Mouse (Mus musculus): ENCODE results near the gene Cldn7. TPM values are rescaled to one million over a fixed set of nuclear protein-coding genes. Genes with fewer than 3 reads are reported as not detected.
A peak's percentile ranks its signal among the peaks of the same experiment; 100 is the strongest.
"Not testable (repeated sequence)": the region's sequence is repeated elsewhere in the genome, so short reads cannot be mapped to it uniquely, and the experiment has no call there.

Gene Cldn7
- polyA plus RNA-seq, 1 experiment from 2014 or later, result 30.3 TPM

- no peaks in the 10 kb centered on the region for H3K27me3 ChIP-seq
- 85% methylated on average over 18 of the region's 18 CpGs for WGBS
- peaks cover 44% of the 10 kb centered on the region for H3K36me3 ChIP-seq
- no peak for ATAC-seq (ENCODE audit: insufficient number of reproducible peaks, insufficient read depth, low FRiP score, low TSS enrichment, low read depth)
- peak overlapping the region; percentile 71 for H3K4me2 ChIP-seq
- H3K9ac ChIP-seq, result peak overlapping the region; percentile 70
- peak overlapping the region; percentile 92; the same call in 1 of the 2 replicates for H3K27ac ChIP-seq
- peaks cover 29% of the 10 kb centered on the region for H3K4me1 ChIP-seq
- H3K9me3 ChIP-seq, result no peaks in the 10 kb centered on the region
- H3K4me3 ChIP-seq, result peak overlapping the region; percentile 54
Measured at GRCm38 (mm10) chr11:69945997-69946891, 18.3 kb upstream of the Cldn7 start.

- peak; percentile 21; the same call in 1 of the 2 replicates for ATAC-seq (ENCODE audit: insufficient number of reproducible peaks, insufficient read depth, low FRiP score, low TSS enrichment, low read depth)
- H3K4me3 ChIP-seq, result peak overlapping the region; percentile 54
- WGBS, result under 1% methylated on average over 29 of the region's 29 CpGs
Measured at GRCm38 (mm10) chr11:69947337-69948065, 17.1 kb upstream of the Cldn7 start.

GRCm38 (mm10) chr11:69948066-69948762 lies 16.4 kb upstream of the Cldn7 start, which contains the start of gene Slc2a4:
Slc2a4 (minus strand) TSS chr11:69948188.
- peak within 1 kb of the TSS; percentile 71 for H3K4me2 ChIP-seq
- peaks cover 31% of the 10 kb centered on the region for H3K36me3 ChIP-seq
- H3K4me3 ChIP-seq, result peak within 1 kb of the TSS; percentile 54
- H3K9me3 ChIP-seq, result no peaks in the 10 kb centered on the region
- H3K9ac ChIP-seq, result peak within 1 kb of the TSS; percentile 70
- WGBS, result under 1% methylated on average over 34 of the region's 34 CpGs
- peak; percentile 90 for ATAC-seq (ENCODE audit: insufficient number of reproducible peaks, insufficient read depth, low FRiP score, low TSS enrichment, low read depth)
- H3K27ac ChIP-seq, result peak within 1 kb of the TSS; percentile 92
- no peaks in the 10 kb centered on the region for H3K27me3 ChIP-seq
- H3K4me1 ChIP-seq, result peaks cover 29% of the 10 kb centered on the region

More at GRCm38 (mm10) chr11:69947337-69948065, 17.1 kb upstream of the Cldn7 start:
- H3K4me2 ChIP-seq, result peak overlapping the region; percentile 71
- no peaks in the 10 kb centered on the region for H3K27me3 ChIP-seq
- H3K4me1 ChIP-seq, result peaks cover 29% of the 10 kb centered on the region
- peak overlapping the region; percentile 92 for H3K27ac ChIP-seq
- H3K9ac ChIP-seq, result peak overlapping the region; percentile 70
- H3K36me3 ChIP-seq, result peaks cover 38% of the 10 kb centered on the region
- no peaks in the 10 kb centered on the region for H3K9me3 ChIP-seq

DNA sequence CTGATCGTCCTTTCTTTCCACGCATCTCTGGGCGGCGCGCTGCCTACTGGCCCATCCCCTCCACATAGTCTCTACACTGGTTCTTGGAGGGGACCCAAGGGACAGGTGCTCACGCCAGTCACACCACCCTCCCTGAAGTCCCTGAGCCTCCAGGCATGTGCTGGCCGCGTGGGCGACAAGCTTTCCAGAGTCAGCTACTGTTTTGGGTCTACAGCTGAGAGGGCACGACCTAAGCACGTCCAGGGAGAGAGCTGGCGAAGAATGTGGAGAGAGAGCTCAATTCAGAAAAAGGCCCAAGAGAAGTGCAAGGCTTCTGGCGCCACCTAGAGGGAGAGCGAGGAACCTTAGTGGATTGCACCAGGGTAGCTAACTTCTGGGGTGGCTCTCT lies 15.8 kb upstream of the Cldn7 start:
- peak overlapping the region; percentile 54 for H3K4me3 ChIP-seq
- peak overlapping the region; percentile 71 for H3K4me2 ChIP-seq
- under 1% methylated on average over 14 of the region's 14 CpGs for WGBS
- no peaks in the 10 kb centered on the region for H3K9me3 ChIP-seq
- peak overlapping the region; percentile 70 for H3K9ac ChIP-seq
- H3K4me1 ChIP-seq, result peaks cover 29% of the 10 kb centered on the region
- peaks cover 25% of the 10 kb centered on the region for H3K36me3 ChIP-seq
- H3K27me3 ChIP-seq, result no peaks in the 10 kb centered on the region
- ATAC-seq (ENCODE audit: insufficient number of reproducible peaks, insufficient read depth, low FRiP score, low TSS enrichment, low read depth), result peak; percentile 34
- peak overlapping the region; percentile 92 for H3K27ac ChIP-seq

DNA sequence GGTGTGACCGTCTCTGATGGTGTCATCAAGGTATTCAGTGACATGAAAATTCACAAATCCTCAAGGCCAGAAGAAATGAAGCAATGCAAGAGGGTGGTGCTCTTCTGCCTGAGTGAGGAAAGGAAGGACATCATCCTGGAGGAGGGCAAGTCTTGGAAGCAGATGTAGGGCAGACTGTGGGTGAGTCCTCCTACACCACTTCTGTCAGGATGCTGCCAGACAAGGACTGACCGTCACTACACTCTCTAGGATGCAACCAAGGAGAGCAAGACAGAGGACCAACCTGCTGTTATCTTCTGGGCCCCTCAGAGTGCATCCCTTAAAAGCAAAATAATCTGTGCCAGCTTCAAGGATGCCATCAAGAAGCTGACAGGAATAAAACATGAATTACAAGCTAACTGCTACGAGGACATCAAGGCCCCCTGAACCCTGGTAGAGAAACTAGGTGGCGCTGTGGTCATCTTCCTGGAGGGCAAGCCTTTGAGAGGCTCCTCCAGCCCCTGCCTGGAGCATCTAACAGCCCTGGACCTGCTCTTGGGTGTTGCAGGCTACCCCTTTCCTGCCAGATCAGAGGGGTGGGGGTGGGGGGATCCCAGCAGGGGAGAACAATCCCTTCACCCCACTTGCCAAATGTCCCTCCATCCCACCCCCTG lies 13.6 kb upstream of the Cldn7 start:
- no peak overlapping the region for H3K4me3 ChIP-seq
- H3K9me3 ChIP-seq, result no peaks in the 10 kb centered on the region
- no peak overlapping the region for H3K9ac ChIP-seq
- peaks cover 21% of the 10 kb centered on the region for H3K4me1 ChIP-seq
- no peak overlapping the region for H3K27ac ChIP-seq
- no peaks in the 10 kb centered on the region for H3K27me3 ChIP-seq
- WGBS, result 41% methylated on average over 4 of the region's 4 CpGs
- H3K4me2 ChIP-seq, result no peak overlapping the region
- peaks cover 4% of the 10 kb centered on the region for H3K36me3 ChIP-seq
- no peak for ATAC-seq (ENCODE audit: insufficient number of reproducible peaks, insufficient read depth, low FRiP score, low TSS enrichment, low read depth)

- no peak for ATAC-seq (ENCODE audit: insufficient number of reproducible peaks, insufficient read depth, low FRiP score, low TSS enrichment, low read depth)
- Histone ChIP-seq H3K9me3 (no peaks in the 10 kb centered on the region), H3K9ac (no peak overlapping the region), H3K27me3 (no peaks in the 10 kb centered on the region), H3K4me2 (no peak overlapping the region), H3K4me1 (peaks cover 7% of the 10 kb centered on the region), H3K36me3 (no peaks in the 10 kb centered on the region), H3K27ac (no peak overlapping the region), H3K4me3 (no peak overlapping the region)
- 41% methylated on average over 1 of the region's 1 CpGs for WGBS
Measured at GRCm38 (mm10) chr11:69952274-69952673, 12.3 kb upstream of the Cldn7 start.

DNA sequence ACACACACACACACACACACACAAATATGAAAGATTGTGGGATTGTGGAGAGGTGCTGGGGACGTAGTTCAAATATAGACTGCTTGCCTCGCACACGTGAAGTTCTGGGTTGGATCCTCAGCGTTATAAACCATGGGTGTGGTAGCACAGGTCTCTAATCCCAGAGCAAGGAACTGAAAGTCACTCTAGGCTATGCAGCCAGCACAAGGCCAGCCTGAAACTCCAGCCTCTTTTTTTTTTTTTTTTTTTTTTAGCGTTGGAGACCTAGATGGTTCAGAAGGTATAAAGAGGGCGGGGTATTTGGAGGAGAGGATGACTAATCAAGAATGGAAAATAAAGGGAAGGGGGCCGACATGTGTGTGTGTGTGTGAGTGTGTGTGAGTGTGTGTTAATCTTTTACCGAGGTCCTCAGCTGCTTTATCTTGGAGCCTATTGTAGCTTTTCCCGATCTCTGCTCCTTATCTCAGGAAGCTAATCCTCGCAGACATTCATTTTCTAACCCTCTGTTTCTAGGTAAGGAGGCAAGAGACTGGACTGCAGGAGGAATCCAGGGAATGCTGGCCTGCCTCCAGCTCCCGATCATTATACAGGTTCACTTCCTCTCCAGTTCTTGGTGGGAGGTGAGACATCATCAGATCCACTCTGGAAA lies 11.2 kb upstream of the Cldn7 start:
- WGBS, result 62% methylated on average over 11 of the region's 11 CpGs

GRCm38 (mm10) chr11:69955618-69956017 lies 9.0 kb upstream of the Cldn7 start:
- not testable (repeated sequence) for H3K36me3 ChIP-seq; H3K27ac ChIP-seq; H3K9ac ChIP-seq; H3K4me1 ChIP-seq; H3K4me2 ChIP-seq; H3K4me3 ChIP-seq; H3K9me3 ChIP-seq; H3K27me3 ChIP-seq; ATAC-seq (ENCODE audit: insufficient number of reproducible peaks, insufficient read depth, low FRiP score, low TSS enrichment, low read depth)
- 73% methylated on average over 4 of the region's 4 CpGs for WGBS

More for the DNA sequence above, 11.2 kb upstream of the Cldn7 start:
- H3K4me1 ChIP-seq, result peaks cover 4% of the 10 kb centered on the region; the same call in 1 of the 2 replicates
- no peaks in the 10 kb centered on the region for H3K27me3 ChIP-seq
- no peak overlapping the region for H3K4me3 ChIP-seq
- H3K27ac ChIP-seq, result no peak overlapping the region
- H3K9me3 ChIP-seq, result no peaks in the 10 kb centered on the region
- no peak for ATAC-seq (ENCODE audit: insufficient number of reproducible peaks, insufficient read depth, low FRiP score, low TSS enrichment, low read depth)
- no peak overlapping the region for H3K9ac ChIP-seq
- no peak overlapping the region for H3K4me2 ChIP-seq
- H3K36me3 ChIP-seq, result no peaks in the 10 kb centered on the region

- H3K4me3 ChIP-seq, result no peak overlapping the region
- H3K36me3 ChIP-seq, result no peaks in the 10 kb centered on the region
- WGBS, result 83% methylated on average over 1 of the region's 1 CpGs
- H3K27me3 ChIP-seq, result peaks cover 6% of the 10 kb centered on the region; the same call in 1 of the 2 replicates
- no peaks in the 10 kb centered on the region for H3K9me3 ChIP-seq
- H3K27ac ChIP-seq, result no peak overlapping the region
- no peak for ATAC-seq (ENCODE audit: insufficient number of reproducible peaks, insufficient read depth, low FRiP score, low TSS enrichment, low read depth)
- no peak overlapping the region for H3K4me2 ChIP-seq
- no peaks in the 10 kb centered on the region for H3K4me1 ChIP-seq
- no peak overlapping the region for H3K9ac ChIP-seq
Measured at GRCm38 (mm10) chr11:69956218-69956617, 8.4 kb upstream of the Cldn7 start.

DNA sequence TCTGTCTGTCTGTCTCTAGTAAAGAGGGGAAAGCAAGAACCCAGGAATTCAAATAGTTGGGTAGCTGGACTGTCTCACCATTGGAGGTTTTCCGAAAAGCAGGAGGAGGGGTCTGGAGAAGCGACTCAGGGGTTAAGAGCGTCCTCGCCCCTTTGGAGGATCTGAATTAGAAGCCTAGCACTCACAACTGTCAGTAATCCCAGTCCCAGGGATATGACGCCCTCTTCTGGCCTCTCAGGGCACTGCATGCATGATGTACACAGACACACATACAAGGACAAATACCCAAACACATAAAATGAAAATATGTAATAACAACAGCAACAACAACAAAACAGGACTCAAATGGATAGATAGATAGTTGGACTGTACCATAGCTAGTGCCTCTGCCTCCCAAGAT lies 4.0 kb upstream of the Cldn7 start:
- no peak overlapping the region for H3K9ac ChIP-seq
- H3K4me2 ChIP-seq, result no peak overlapping the region
- H3K27ac ChIP-seq, result no peak overlapping the region
- no peak overlapping the region for H3K4me3 ChIP-seq
- no peaks in the 10 kb centered on the region for H3K36me3 ChIP-seq
- no peaks in the 10 kb centered on the region for H3K9me3 ChIP-seq
- peaks cover 5% of the 10 kb centered on the region; the same call in 1 of the 2 replicates for H3K4me1 ChIP-seq
- no peak for ATAC-seq (ENCODE audit: insufficient number of reproducible peaks, insufficient read depth, low FRiP score, low TSS enrichment, low read depth)
- H3K27me3 ChIP-seq, result peaks cover 49% of the 10 kb centered on the region
- WGBS, result 25% methylated on average over 5 of the region's 5 CpGs

Measured in embryonic facial prominence, embryonic 13.5 days (tissue).